Mouse (Mus musculus) stomach, postnatal 0 days (tissue): ENCODE measurements around the gene Catsperd. TPM values are rescaled to one million over a fixed set of nuclear protein-coding genes. Genes with fewer than 3 reads are reported as not detected.

Source experiments
- ATAC-seq: fragments of 200-750 bp; cut with Nextera tagmentation; 2 replicates; pipeline ENCODE4 v1.8.0; 2017; ENCODE audit not compliant: low FRiP score, low TSS enrichment
- DNase-seq: peaks from one replicate; pipeline ENCODE4 v3.0.0-alpha.2; 2016; ENCODE audit warnings: low spot score
- H3K27ac ChIP-seq: fragments of 300-500 bp; sonication (generic); replicated peaks from 2 replicates; pipeline ENCODE4 v1.5.1; 2014; ENCODE audit warnings: mild to moderate bottlenecking, control low read depth
- H3K27me3 ChIP-seq: fragments of 300-500 bp; sonication (generic); 2 replicates; pipeline ENCODE4 v1.6.1; 2014; ENCODE audit warnings: low read length; ENCODE audit not compliant: control insufficient read depth, insufficient read depth
- H3K36me3 ChIP-seq: fragments of 300-500 bp; sonication (generic); 2 replicates; pipeline ENCODE4 v1.6.1; 2014; ENCODE audit warnings: low read length, mixed read lengths; ENCODE audit not compliant: control insufficient read depth, insufficient read depth
- H3K4me1 ChIP-seq: fragments of 300-500 bp; sonication (generic); replicated peaks from 2 replicates; pipeline ENCODE4 v1.6.1; 2014; ENCODE audit warnings: antibody characterized with exemption; ENCODE audit not compliant: control insufficient read depth, insufficient read depth
- H3K4me2 ChIP-seq: fragments of 300-500 bp; sonication (generic); replicated peaks from 2 replicates; pipeline ENCODE4 v1.6.1; 2014; ENCODE audit warnings: low read depth, mild to moderate bottlenecking, control low read depth, moderate library complexity
- H3K4me3 ChIP-seq: fragments of 300-500 bp; sonication (generic); 2 replicates; pipeline ENCODE4 v1.5.1; 2014; ENCODE audit warnings: low read depth, low read length, control low read depth
- H3K9ac ChIP-seq: fragments of 300-500 bp; sonication (generic); 2 replicates; pipeline ENCODE4 v1.6.1; 2014; ENCODE audit warnings: mild to moderate bottlenecking, low read length, control low read depth, mixed read lengths
- H3K9me3 ChIP-seq: fragments of 300-500 bp; sonication (generic); 2 replicates; pipeline ENCODE4 v1.6.1; 2016; ENCODE audit warnings: low read length; ENCODE audit not compliant: control insufficient read depth
- CTCF ChIP-seq: IDR thresholded peaks from 2 replicates; pipeline ENCODE4 v1.5.1; 2016; ENCODE audit warnings: antibody characterized with exemption, low read depth, mild to moderate bottlenecking, moderate library complexity
- EP300 ChIP-seq: optimal IDR thresholded peaks from 2 replicates; pipeline ENCODE3; 2016; ENCODE audit warnings: antibody characterized with exemption
- WGBS: fragments of 180-500 bp; shearing (Covaris S2); extraction: QIAGEN DNeasy Blood & Tissue Kit; methylation state at CpG from one replicate; pipeline ENCODE4 v1.1.7; 2014; 5-methylcytosine and 5-hydroxymethylcytosine counted together
- polyA plus RNA-seq: library from polyadenylated mRNA; unstranded; fragments of >200 nt; fragmentation: Nextera tagmentation; extraction: Ambion mirVana; gene quantifications from 2 replicates; pipeline ENCODE4 v1.2.1, GENCODE M21; 2015

The Catsperd gene
- polyA plus RNA-seq: 0.10 and 0.18 TPM in 2 replicates

- no peak for TF ChIP-seq EP300
- TF ChIP-seq CTCF: no peak
- Histone ChIP-seq H3K9me3 (no peaks in the 10 kb centered on the region), H3K4me3 (peak within 1 kb of the TSS; percentile 94), H3K27me3 (no peaks in the 10 kb centered on the region), H3K36me3 (no peaks in the 10 kb centered on the region), H3K9ac (peak within 1 kb of the TSS; percentile 31), H3K4me2 (peak within 1 kb of the TSS; percentile 95), H3K27ac (peak within 1 kb of the TSS; percentile 78), H3K4me1 (peaks cover 4% of the 10 kb centered on the region; the same call in 1 of the 2 replicates)
- WGBS: 9% methylated on average over 26 of the region's 26 CpGs
- DNase-seq (peak; percentile 52), ATAC-seq (peak; percentile 22)
These were observed at the start of gene Catsperd for GRCm38 (mm10) chr17:56627530-56628277. Gene Catsperd, plus strand, starts transcription at chr17:56628143.

GRCm38 (mm10) chr17:56583071-56583470, 44.9 kb upstream of the Catsperd start:
- Histone ChIP-seq H3K36me3 (peaks cover 16% of the 10 kb centered on the region), H3K4me2 (peak overlapping the region; percentile 86), H3K4me1 (peaks cover 14% of the 10 kb centered on the region; the same call in 1 of the 2 replicates), H3K9ac (peak overlapping the region; percentile 97), H3K9me3 (no peaks in the 10 kb centered on the region), H3K27ac (0 out of 2 replicates have a peak overlapping the region, but pooled peaks have one; percentile 98), H3K4me3 (peak overlapping the region; percentile 89), H3K27me3 (no peaks in the 10 kb centered on the region)
- WGBS: 57% methylated on average over 1 of the region's 1 CpGs
- DNase-seq: no peak
- TF ChIP-seq EP300: no peak
- TF ChIP-seq CTCF: no peak
- ATAC-seq: no peak

GRCm38 (mm10) chr17:56583611-56584256, 44.2 kb upstream of the Catsperd start:
- ATAC-seq (no peak), DNase-seq (no peak)
- peak overlapping the region; percentile 89 for H3K4me3 ChIP-seq
- TF ChIP-seq CTCF: no peak
- no peak for TF ChIP-seq EP300
- H3K27ac ChIP-seq: peak overlapping the region; percentile 98
- peak overlapping the region; percentile 97 for H3K9ac ChIP-seq
- under 1% methylated on average over 32 of the region's 33 CpGs for WGBS
- peak overlapping the region; percentile 86 for H3K4me2 ChIP-seq
- H3K9me3 ChIP-seq: no peaks in the 10 kb centered on the region
- peaks cover 14% of the 10 kb centered on the region; the same call in 1 of the 2 replicates for H3K4me1 ChIP-seq
- H3K36me3 ChIP-seq: peaks cover 13% of the 10 kb centered on the region; the same call in 1 of the 2 replicates
- no peaks in the 10 kb centered on the region for H3K27me3 ChIP-seq

GRCm38 (mm10) chr17:56584257-56585130, 43.4 kb upstream of the Catsperd start, which contains the start of the genes Safb2 and Safb:
Gene Safb2, minus strand, starts transcription at chr17:56584585.
Gene Safb, plus strand, starts transcription at chr17:56584825.
- peak; percentile 99 for DNase-seq
- peaks cover 15% of the 10 kb centered on the region; the same call in 1 of the 2 replicates for H3K36me3 ChIP-seq

GRCm38 (mm10) chr17:56585171-56585821, 42.6 kb upstream of the Catsperd start:
- H3K4me3 ChIP-seq: peak overlapping the region; percentile 93
- WGBS: under 1% methylated on average over 61 of the region's 61 CpGs
- H3K27me3 ChIP-seq: no peaks in the 10 kb centered on the region
- H3K36me3 ChIP-seq: peaks cover 17% of the 10 kb centered on the region
- H3K4me1 ChIP-seq: peaks cover 14% of the 10 kb centered on the region; the same call in 1 of the 2 replicates
- ATAC-seq: peak; percentile 5; the same call in 1 of the 2 replicates
- no peaks in the 10 kb centered on the region for H3K9me3 ChIP-seq
- peak overlapping the region; percentile 54 for H3K4me2 ChIP-seq
- no peak for TF ChIP-seq EP300
- no peak for TF ChIP-seq CTCF
- DNase-seq: peak; percentile 63
- peak overlapping the region; percentile 96 for H3K27ac ChIP-seq
- peak overlapping the region; percentile 90 for H3K9ac ChIP-seq

More at GRCm38 (mm10) chr17:56584257-56585130, 43.4 kb upstream of the Catsperd start, which contains the start of the genes Safb2 and Safb:
- H3K4me3 ChIP-seq: peak within 1 kb of the TSS; percentile 93
- WGBS: under 1% methylated on average over 87 of the region's 101 CpGs
- peaks cover 14% of the 10 kb centered on the region; the same call in 1 of the 2 replicates for H3K4me1 ChIP-seq
- peak within 1 kb of the TSS; percentile 98 for H3K27ac ChIP-seq
- peak within 1 kb of the TSS; percentile 86 for H3K4me2 ChIP-seq
- peak; percentile 95 for ATAC-seq
- H3K27me3 ChIP-seq: no peaks in the 10 kb centered on the region
- H3K9ac ChIP-seq: peak within 1 kb of the TSS; percentile 97
- TF ChIP-seq EP300 (no peak), CTCF (peak; percentile 16; the same call in 1 of the 2 replicates)
- H3K9me3 ChIP-seq: no peaks in the 10 kb centered on the region
